Mouse (Mus musculus): ENCODE data around the gene Gm11639. TPM values are rescaled to one million over a fixed set of nuclear protein-coding genes. Genes with fewer than 3 reads are reported as not detected.

Gm11639 gene
- polyA plus RNA-seq, 1 experiment from 2014 or later, result 0.08 TPM

DNA sequence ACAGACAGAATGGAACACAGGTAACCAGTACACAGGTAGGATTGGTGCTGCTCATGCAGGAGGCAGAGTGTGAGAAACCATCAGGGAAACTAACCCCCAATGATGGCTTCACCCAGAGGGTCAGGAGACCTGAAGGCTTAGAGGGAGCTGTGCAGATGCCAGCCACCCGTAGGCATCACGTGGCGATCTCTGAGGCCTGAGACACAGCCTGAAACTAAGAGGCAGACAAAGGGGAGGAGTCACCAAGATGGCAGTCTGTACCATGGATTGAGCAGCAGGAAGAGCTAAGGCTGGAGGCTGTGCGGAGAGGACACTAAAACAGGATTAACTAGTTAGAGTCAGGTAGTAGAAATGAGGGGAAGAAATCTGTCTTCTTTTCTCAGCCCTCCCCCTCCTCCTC lies 465.2 kb downstream of the Gm11639 start:
- 71% methylated on average over 4 of the region's 4 CpGs for WGBS
- Histone ChIP-seq H3K9ac (ENCODE audit: low read depth, low read length) (no peak overlapping the region), H3K36me3 (ENCODE audit: control insufficient read depth, insufficient read depth, low read length) (no peaks in the 10 kb centered on the region), H3K9me3 (ENCODE audit: control insufficient read depth, low read length) (no peaks in the 10 kb centered on the region), H3K27ac (ENCODE audit: low read depth, low read length) (no peak overlapping the region), H3K4me2 (replicated peaks; ENCODE audit: low read depth, low read length) (no peak overlapping the region), H3K4me1 (ENCODE audit: control insufficient read depth, insufficient read depth, low read length) (peaks cover 18% of the 10 kb centered on the region), H3K4me3 (ENCODE audit: low read length) (no peak overlapping the region), H3K27me3 (ENCODE audit: control insufficient read depth, insufficient read depth, low read length) (no peaks in the 10 kb centered on the region)
- ATAC-seq (ENCODE audit: low FRiP score, low TSS enrichment), result no peak

DNA sequence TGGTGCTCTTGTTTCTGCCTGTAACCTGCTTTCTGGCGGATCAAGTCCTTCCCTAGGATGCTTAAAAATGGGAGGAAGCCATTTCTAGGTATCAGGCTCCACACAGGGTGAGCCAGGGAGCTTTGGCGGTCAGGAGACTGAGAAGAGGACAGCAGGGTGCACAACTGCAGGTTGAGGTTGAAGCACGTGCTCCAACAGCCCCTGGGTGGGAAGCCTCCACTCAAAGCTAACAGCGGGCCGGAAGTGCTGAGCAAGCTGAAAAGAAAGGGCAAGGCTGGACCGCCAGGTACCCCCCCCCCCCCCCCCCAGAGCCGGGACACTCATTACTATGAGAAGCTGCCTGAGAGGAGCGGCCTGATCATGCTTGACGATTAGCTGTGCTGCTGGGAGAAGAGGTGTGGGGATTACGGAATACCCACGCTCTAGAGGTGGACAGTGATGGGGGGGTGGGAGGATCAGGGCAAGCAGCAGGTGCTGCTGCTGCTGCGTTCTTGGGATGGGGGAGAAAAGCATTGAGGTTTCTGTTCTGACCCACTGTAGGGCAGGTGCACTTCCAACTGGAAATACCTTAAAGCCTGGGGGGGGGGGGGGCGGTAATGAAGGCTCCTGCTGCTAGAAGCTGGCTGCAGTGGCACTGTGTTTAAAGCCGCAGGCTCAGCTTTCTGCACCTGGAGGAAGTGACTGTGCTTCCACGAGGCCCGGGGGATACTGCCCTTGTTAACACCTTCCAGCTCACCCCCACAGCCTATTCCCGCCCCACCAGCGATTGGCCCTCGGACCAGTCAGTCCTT lies 465.9 kb downstream of the Gm11639 start:
- peaks cover 18% of the 10 kb centered on the region for H3K4me1 ChIP-seq (ENCODE audit: control insufficient read depth, insufficient read depth, low read length)
- no peak overlapping the region for H3K27ac ChIP-seq (ENCODE audit: low read depth, low read length)
- 21% methylated on average over 17 of the region's 19 CpGs for WGBS
- H3K9ac ChIP-seq (ENCODE audit: low read depth, low read length), result no peak overlapping the region
- no peak overlapping the region for H3K4me3 ChIP-seq (ENCODE audit: low read length)
- no peaks in the 10 kb centered on the region for H3K9me3 ChIP-seq (ENCODE audit: control insufficient read depth, low read length)
- ATAC-seq (ENCODE audit: low FRiP score, low TSS enrichment), result peak; percentile 53; the same call in 1 of the 2 replicates
- H3K36me3 ChIP-seq (ENCODE audit: control insufficient read depth, insufficient read depth, low read length), result no peaks in the 10 kb centered on the region
- H3K27me3 ChIP-seq (ENCODE audit: control insufficient read depth, insufficient read depth, low read length), result no peaks in the 10 kb centered on the region
- H3K4me2 ChIP-seq (replicated peaks; ENCODE audit: low read depth, low read length), result peak overlapping the region; percentile 12; the same call in 1 of the 2 replicates

DNA sequence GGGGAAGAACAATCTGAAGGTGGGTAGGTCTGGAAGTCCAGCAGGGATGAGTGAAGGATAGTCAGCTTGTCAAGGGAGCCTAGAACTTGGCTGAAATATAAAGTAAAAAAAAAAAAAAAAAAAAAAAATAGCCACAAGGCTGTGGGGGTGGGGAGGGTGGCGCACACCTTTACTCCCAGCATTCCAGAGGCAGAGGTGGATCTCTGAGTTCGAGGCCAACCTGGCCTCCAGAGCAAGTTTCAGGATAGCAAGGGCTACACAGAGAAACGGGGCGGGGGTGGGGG lies 466.5 kb downstream of the Gm11639 start:
- Histone ChIP-seq H3K36me3 (ENCODE audit: control insufficient read depth, insufficient read depth, low read length) (no peaks in the 10 kb centered on the region), H3K27me3 (ENCODE audit: control insufficient read depth, insufficient read depth, low read length) (no peaks in the 10 kb centered on the region), H3K9me3 (ENCODE audit: control insufficient read depth, low read length) (no peaks in the 10 kb centered on the region), H3K9ac (ENCODE audit: low read depth, low read length) (no peak overlapping the region), H3K4me2 (replicated peaks; ENCODE audit: low read depth, low read length) (0 out of 2 replicates have a peak overlapping the region, but pooled peaks have one; percentile 12), H3K4me3 (ENCODE audit: low read length) (no peak overlapping the region), H3K4me1 (ENCODE audit: control insufficient read depth, insufficient read depth, low read length) (peaks cover 18% of the 10 kb centered on the region), H3K27ac (ENCODE audit: low read depth, low read length) (no peak overlapping the region)
- WGBS, result 63% methylated on average over 2 of the region's 4 CpGs
- no peak for ATAC-seq (ENCODE audit: low FRiP score, low TSS enrichment)

DNA sequence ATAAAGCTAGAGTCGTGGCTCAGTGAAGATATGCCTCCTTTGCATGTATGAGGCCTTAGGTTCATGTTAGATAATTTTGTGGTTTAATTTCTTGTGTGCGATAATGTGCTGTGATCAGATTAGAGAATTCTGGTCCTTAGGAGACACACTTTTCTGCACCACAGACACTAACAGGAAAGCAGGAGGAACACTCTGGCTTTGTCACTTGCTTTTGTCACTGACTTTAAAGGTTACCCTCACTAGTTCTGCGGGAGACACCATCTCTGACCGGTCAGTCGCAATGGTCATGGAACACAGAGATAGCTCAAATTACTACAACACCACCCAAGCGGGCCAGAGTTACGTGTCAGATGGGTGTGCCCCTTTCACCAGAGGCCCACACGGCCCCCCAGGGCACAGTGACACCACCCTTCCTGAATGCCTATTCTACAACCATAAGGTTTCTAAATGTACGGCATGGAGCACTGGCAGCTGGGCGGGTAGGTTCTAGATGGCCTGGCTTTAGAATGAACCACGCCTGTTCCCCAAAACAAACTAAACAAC lies 466.9 kb downstream of the Gm11639 start:
- H3K4me1 ChIP-seq (ENCODE audit: control insufficient read depth, insufficient read depth, low read length), result peaks cover 18% of the 10 kb centered on the region
- 63% methylated on average over 11 of the region's 11 CpGs for WGBS
- H3K9me3 ChIP-seq (ENCODE audit: control insufficient read depth, low read length), result no peaks in the 10 kb centered on the region
- H3K4me2 ChIP-seq (replicated peaks; ENCODE audit: low read depth, low read length), result no peak overlapping the region
- no peak overlapping the region for H3K4me3 ChIP-seq (ENCODE audit: low read length)
- no peak overlapping the region for H3K27ac ChIP-seq (ENCODE audit: low read depth, low read length)
- ATAC-seq (ENCODE audit: low FRiP score, low TSS enrichment), result no peak
- H3K27me3 ChIP-seq (ENCODE audit: control insufficient read depth, insufficient read depth, low read length), result no peaks in the 10 kb centered on the region
- no peaks in the 10 kb centered on the region for H3K36me3 ChIP-seq (ENCODE audit: control insufficient read depth, insufficient read depth, low read length)
- H3K9ac ChIP-seq (ENCODE audit: low read depth, low read length), result no peak overlapping the region

DNA sequence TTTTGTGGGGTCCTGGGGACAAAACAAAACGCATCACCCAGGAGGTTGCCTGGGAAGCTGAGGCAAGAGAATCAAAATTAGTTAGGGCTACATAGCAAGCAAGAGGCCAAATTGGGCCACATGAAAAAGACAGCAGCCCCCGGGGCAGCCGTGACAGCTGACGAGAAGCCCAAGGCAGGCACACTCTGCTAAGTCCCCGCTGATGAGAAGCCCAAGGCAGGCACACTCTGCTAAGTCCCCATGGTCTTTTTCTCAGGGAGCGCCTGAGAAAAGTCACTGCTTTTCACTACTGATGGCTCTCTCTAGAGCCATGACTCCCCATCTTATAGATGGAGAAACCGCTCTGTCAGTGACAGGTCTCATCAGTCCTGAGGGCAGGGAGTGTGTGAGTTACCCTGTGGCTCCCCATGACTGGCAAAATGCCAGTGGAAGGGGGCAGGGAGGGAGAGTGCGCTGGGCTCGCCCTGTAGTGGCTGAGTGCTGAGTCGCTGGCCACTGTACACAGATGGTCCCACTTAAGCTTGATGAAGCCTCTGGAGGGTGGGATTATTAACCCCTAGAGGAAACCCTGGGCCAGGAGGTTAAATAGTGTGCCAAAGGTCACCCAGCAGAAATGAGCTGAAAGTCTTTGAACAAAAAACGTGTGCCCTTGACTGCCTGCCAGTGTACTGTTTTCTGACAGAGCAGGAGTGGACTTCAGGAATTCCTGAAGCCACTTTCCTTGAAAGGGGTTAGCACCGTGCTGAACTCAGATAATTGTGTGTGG lies 467.7 kb downstream of the Gm11639 start:
- ATAC-seq (ENCODE audit: low FRiP score, low TSS enrichment), result peak; percentile 80
- H3K9me3 ChIP-seq (ENCODE audit: control insufficient read depth, low read length), result no peaks in the 10 kb centered on the region
- no peak overlapping the region for H3K4me2 ChIP-seq (replicated peaks; ENCODE audit: low read depth, low read length)
- WGBS, result 24% methylated on average over 12 of the region's 12 CpGs
- H3K4me3 ChIP-seq (ENCODE audit: low read length), result no peak overlapping the region
- no peaks in the 10 kb centered on the region for H3K36me3 ChIP-seq (ENCODE audit: control insufficient read depth, insufficient read depth, low read length)
- H3K4me1 ChIP-seq (ENCODE audit: control insufficient read depth, insufficient read depth, low read length), result peaks cover 18% of the 10 kb centered on the region
- no peak overlapping the region for H3K9ac ChIP-seq (ENCODE audit: low read depth, low read length)
- no peaks in the 10 kb centered on the region for H3K27me3 ChIP-seq (ENCODE audit: control insufficient read depth, insufficient read depth, low read length)
- H3K27ac ChIP-seq (ENCODE audit: low read depth, low read length), result no peak overlapping the region

DNA sequence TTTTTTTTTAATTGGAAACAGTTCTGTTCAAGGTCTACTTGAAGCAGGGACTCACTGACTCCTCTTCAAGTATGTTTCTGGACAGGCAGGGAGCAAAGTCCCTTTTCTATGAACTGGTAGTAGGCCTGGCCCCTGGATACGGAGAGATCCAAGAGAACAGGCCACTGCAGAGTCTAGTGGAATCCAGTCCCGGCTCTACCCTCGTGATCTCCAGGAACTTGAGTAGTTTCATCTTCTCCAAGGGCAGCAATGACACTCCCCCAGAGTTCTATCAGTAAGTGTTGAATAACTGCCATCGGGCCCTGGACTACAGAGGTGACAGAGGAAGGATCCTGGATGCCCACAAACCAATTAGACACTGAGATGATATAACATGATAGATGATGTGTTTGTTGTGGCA lies 470.4 kb downstream of the Gm11639 start:
- no peak overlapping the region for H3K9ac ChIP-seq (ENCODE audit: low read depth, low read length)
- no peak for ATAC-seq (ENCODE audit: low FRiP score, low TSS enrichment)
- peaks cover 18% of the 10 kb centered on the region for H3K4me1 ChIP-seq (ENCODE audit: control insufficient read depth, insufficient read depth, low read length)
- H3K4me2 ChIP-seq (replicated peaks; ENCODE audit: low read depth, low read length), result no peak overlapping the region
- H3K27me3 ChIP-seq (ENCODE audit: control insufficient read depth, insufficient read depth, low read length), result no peaks in the 10 kb centered on the region
- WGBS, result 40% methylated on average over 4 of the region's 4 CpGs
- no peaks in the 10 kb centered on the region for H3K9me3 ChIP-seq (ENCODE audit: control insufficient read depth, low read length)
- H3K36me3 ChIP-seq (ENCODE audit: control insufficient read depth, insufficient read depth, low read length), result no peaks in the 10 kb centered on the region
- no peak overlapping the region for H3K4me3 ChIP-seq (ENCODE audit: low read length)
- H3K27ac ChIP-seq (ENCODE audit: low read depth, low read length), result no peak overlapping the region

DNA sequence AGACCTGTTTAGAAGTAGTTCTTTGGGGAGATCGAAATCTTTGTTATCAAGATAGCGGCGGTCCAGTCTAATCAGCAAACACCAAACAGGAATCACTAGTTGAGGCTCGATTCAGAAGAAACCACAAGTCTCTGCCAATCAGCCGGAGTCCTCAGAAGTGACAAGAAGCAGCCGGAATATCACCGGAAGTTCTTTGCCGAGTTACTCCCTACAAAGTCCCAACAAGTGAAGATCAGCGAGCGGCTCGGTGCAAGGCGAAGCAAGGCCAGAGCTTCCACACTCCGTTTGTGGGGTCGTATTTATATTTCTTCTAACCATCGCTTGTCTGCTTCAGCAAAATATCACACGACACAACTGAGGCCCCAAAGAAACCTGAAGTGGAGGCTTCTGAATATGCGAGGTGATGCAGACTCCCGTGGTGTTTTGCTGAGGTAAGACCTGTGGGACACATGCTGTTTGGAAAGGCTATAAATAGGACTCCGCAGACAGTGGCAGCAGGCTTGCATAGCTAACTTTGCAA lies 471.3 kb downstream of the Gm11639 start:
- H3K9me3 ChIP-seq (ENCODE audit: control insufficient read depth, low read length), result no peaks in the 10 kb centered on the region
- no peak overlapping the region for H3K9ac ChIP-seq (ENCODE audit: low read depth, low read length)
- H3K4me3 ChIP-seq (ENCODE audit: low read length), result no peak overlapping the region
- H3K27ac ChIP-seq (ENCODE audit: low read depth, low read length), result no peak overlapping the region
- H3K4me2 ChIP-seq (replicated peaks; ENCODE audit: low read depth, low read length), result no peak overlapping the region
- WGBS, result 85% methylated on average over 19 of the region's 19 CpGs
- peaks cover 14% of the 10 kb centered on the region for H3K4me1 ChIP-seq (ENCODE audit: control insufficient read depth, insufficient read depth, low read length)
- no peaks in the 10 kb centered on the region for H3K36me3 ChIP-seq (ENCODE audit: control insufficient read depth, insufficient read depth, low read length)
- no peaks in the 10 kb centered on the region for H3K27me3 ChIP-seq (ENCODE audit: control insufficient read depth, insufficient read depth, low read length)
- no peak for ATAC-seq (ENCODE audit: low FRiP score, low TSS enrichment)

DNA sequence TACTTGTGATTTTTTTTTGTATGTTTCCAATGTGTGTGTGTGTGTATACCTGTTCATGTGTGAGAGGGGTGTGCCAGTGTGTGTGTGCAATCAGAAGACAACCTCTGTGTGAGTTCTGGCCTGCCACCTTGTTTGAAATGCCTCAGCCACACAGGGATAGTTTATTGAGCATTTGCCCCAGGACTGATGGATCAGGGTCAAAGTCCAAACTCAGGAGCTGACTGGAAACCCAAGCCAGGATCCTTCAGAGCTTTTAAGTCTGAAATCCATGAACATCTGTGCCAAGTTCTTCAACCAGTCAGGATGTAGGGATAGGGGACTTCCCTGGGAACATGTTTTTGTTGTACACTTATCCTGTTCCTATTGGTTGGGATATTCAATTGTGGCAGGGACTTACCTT lies 472.5 kb downstream of the Gm11639 start:
- Histone ChIP-seq H3K27ac (ENCODE audit: low read depth, low read length) (no peak overlapping the region), H3K4me2 (replicated peaks; ENCODE audit: low read depth, low read length) (no peak overlapping the region), H3K36me3 (ENCODE audit: control insufficient read depth, insufficient read depth, low read length) (no peaks in the 10 kb centered on the region), H3K4me3 (ENCODE audit: low read length) (no peak overlapping the region), H3K4me1 (ENCODE audit: control insufficient read depth, insufficient read depth, low read length) (peaks cover 7% of the 10 kb centered on the region), H3K9ac (ENCODE audit: low read depth, low read length) (no peak overlapping the region), H3K27me3 (ENCODE audit: control insufficient read depth, insufficient read depth, low read length) (no peaks in the 10 kb centered on the region), H3K9me3 (ENCODE audit: control insufficient read depth, low read length) (peaks cover 7% of the 10 kb centered on the region; the same call in 1 of the 2 replicates)
- ATAC-seq (ENCODE audit: low FRiP score, low TSS enrichment), result no peak
